Comparison of ENCODE assay signal across 16 mouse cellular contexts in the genomic region with DNA sequence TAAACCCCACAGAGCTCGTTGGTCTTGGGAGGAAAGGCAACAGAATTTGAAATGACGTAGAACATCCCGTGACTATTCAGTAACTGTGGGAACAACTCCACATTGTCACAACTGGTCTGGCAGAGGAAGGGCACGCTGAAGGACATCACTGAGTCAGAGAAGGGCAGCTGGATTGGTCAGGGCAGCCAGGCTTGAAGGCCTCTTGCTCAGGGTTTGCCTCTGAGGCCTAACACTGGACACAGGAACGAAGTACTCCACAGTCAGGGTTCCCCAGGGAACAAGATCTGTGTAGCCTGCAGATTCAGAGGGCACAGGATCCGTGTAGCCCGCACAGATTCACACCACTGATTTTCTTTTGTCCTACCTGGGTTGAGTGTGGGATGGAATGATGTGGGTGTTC. TPM values are rescaled to one million over a fixed set of nuclear protein-coding genes. Genes with fewer than 3 reads are reported as not detected.
DNase-seq lines count a peak whose midpoint lies in the region; ATAC-seq and TF ChIP-seq lines count a peak whose summit lies in the region.
"Had no signal": no experiment of that assay in that cellular context is flagged by ENCODE, and none has a peak within 500 bp of the region (broad histone marks: within the 10 kb centered on the region; RNA-seq: fewer than 3 reads in every experiment).

No protein-coding gene starts in this region.

- H3K27me3 ChIP-seq in heart, embryonic 14.5 days (ENCODE audit: control insufficient read depth, insufficient read depth, low read length) = no peaks in the 10 kb centered on the region

- no peak for DNase-seq in heart, postnatal 10 days
- no peak for DNase-seq in layer of hippocampus, adult 2 months (ENCODE audit: low spot score in 2 of 2)
- DNase-seq in layer of hippocampus, adult 9-10 months (ENCODE audit: low spot score) = no peak
- peak; percentile 81 for DNase-seq in adrenal gland, postnatal 14 days
- DNase-seq in lung, postnatal 10 days = no peak
- DNase-seq: cerebellum, adult 9-10 months; gastrocnemius, postnatal 14 days; layer of hippocampus, adult 9-11 months; lung, adult 2 months; lung, postnatal 4 days; spleen, adult 18-20 months; thymus, postnatal 36 days had no signal

- WGBS in heart, embryonic 14.5 days = 72% methylated on average over 7 of the region's 7 CpGs

- TF ChIP-seq CTCF in layer of hippocampus, adult 2 months (conservative IDR thresholded peaks at IDR 0.05) = no peak

- H3K9me3 ChIP-seq in heart, embryonic 14.5 days (ENCODE audit: control insufficient read depth, low read length) = peaks cover 2% of the 10 kb centered on the region; the same call in 1 of the 2 replicates

- H3K36me3 ChIP-seq in heart, embryonic 14.5 days (ENCODE audit: control insufficient read depth, insufficient read depth, low read length) = no peaks in the 10 kb centered on the region

- no peak for ATAC-seq in heart, embryonic 14.5 days (ENCODE audit: insufficient number of reproducible peaks, insufficient read depth, low FRiP score, low read depth)
- ATAC-seq: hindbrain, postnatal 0 days had no signal

- H3K4me3 ChIP-seq in heart, embryonic 14.5 days (ENCODE audit: control insufficient read depth in 1 of 2, insufficient read depth in 1 of 2, low read depth in 1 of 2, low read length in 2 of 2) = no peak overlapping the region
- no peak overlapping the region for H3K4me3 ChIP-seq in layer of hippocampus, adult 2 months
- H3K4me3 ChIP-seq in brown adipose tissue, adult 24 weeks (ENCODE audit: insufficient read depth, low read depth, low read length) = no peak overlapping the region
- H3K4me3 ChIP-seq: midbrain, embryonic 10.5 days had no signal

- H3K9ac ChIP-seq in heart, embryonic 14.5 days (ENCODE audit: low read length) = peak overlapping the region; percentile 26; the same call in 1 of the 2 replicates

- intact Hi-C loops in heart, postnatal 10 days (cut with DNase I) = no loop called here

- H3K4me2 ChIP-seq in heart, embryonic 14.5 days (ENCODE audit: low read length) = no peak overlapping the region

- peaks cover 45 to 68% of the 10 kb centered on the region in 2 experiments for H3K4me1 ChIP-seq in heart, embryonic 14.5 days (ENCODE audit: control insufficient read depth in 2 of 2, insufficient read depth in 2 of 2, low read length in 2 of 2)
- peaks cover 65% of the 10 kb centered on the region for H3K4me1 ChIP-seq in brown adipose tissue, adult 24 weeks (ENCODE audit: control insufficient read depth, insufficient read depth, insufficient read length, low read length)
- H3K4me1 ChIP-seq: midbrain, embryonic 10.5 days had no signal

- H3K27ac ChIP-seq in heart, embryonic 14.5 days (replicated peaks in 1 of 2; ENCODE audit: control insufficient read depth in 1 of 2, insufficient read depth in 1 of 2, low read depth in 2 of 2, low read length in 2 of 2) = peak overlapping the region; percentile 1 to 26; a peak in 2 of 4 replicates
- peak overlapping the region; percentile 96 for H3K27ac ChIP-seq in layer of hippocampus, adult 2 months
- H3K27ac ChIP-seq in brown adipose tissue, adult 24 weeks (replicated peaks; ENCODE audit: low read depth, low read length) = peak overlapping the region; percentile 76
- H3K27ac ChIP-seq: hindbrain, postnatal 0 days; midbrain, embryonic 10.5 days had no signal

RNA-seq across cellular contexts. Expression of gene Sh3bp5, which starts 35.6 kb away (rescaled TPM):
- polyA plus RNA-seq in heart, embryonic 14.5 days (2014; fragmentation: Nextera tagmentation; extraction: Ambion mirVana) = 13.0 and 13.5 TPM in 2 replicates
- total RNA-seq in heart, postnatal 10 days (2021) = 10 to 100 TPM; 59.7 to 65.1 TPM
- total RNA-seq in layer of hippocampus, adult 2 months (2021) = 100 to 1,000 TPM; 147 to 158 TPM
- total RNA-seq in adrenal gland, postnatal 14 days (2021) = 123 and 142 TPM in 2 replicates
- polyA plus RNA-seq in brown adipose tissue, adult 24 weeks (2012; ENCODE audit: insufficient read depth, insufficient read length, missing spikeins) = 65.9 and 67.5 TPM in 2 replicates

Comparison
In these comparisons a context has a peak if more than half of its experiments do, and no peak if none do; other contexts are left out.
1. H3K27ac ChIP-seq: peak in every context shown above with its lines; median percentile 96 in layer of hippocampus, adult 2 months; 76 in brown adipose tissue, adult 24 weeks; 14 in heart, embryonic 14.5 days.